Mouse (Mus musculus): ENCODE measurements around the gene Slc1a7.

Slc1a7 gene

DNA sequence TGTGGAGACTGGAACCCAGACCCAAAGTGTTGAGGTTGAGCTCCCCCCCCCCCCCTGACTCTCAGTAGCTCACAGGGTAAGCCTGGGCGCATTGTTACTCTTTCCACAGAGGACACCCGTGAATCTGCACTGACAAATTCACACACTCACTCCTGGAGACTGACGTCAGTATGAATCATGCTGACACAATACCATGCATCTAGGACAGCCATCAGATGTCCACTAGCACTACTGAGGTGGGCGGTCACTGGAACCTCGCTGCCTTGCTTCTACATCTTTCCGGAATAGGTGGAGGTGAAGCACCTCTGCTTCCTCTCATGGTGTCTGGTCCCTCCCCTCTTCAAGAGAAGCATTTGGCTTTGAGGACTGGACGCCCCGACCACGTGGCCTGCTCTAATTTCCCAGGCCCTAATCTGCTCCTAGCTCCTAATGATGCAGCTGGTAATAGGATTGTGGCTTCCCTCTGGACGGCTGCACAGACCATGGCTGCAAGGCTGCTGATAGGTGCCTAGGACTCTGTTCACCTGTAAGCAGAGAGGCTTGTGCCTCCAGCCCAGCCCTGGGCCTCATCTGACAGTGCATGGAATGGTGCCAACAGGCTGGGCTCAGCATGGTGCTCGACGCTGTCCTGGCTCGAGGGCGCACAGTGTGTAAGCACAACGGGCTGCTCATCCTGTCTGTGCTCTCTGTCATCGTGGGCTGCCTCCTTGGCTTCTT is at the start of gene Slc1a7:
Gene Slc1a7 (plus strand): TSS at position 367 of the 717 bp plus-strand sequence.
- no peak for DNase-seq (ENCODE audit: low spot score in 2 of 2)

DNA sequence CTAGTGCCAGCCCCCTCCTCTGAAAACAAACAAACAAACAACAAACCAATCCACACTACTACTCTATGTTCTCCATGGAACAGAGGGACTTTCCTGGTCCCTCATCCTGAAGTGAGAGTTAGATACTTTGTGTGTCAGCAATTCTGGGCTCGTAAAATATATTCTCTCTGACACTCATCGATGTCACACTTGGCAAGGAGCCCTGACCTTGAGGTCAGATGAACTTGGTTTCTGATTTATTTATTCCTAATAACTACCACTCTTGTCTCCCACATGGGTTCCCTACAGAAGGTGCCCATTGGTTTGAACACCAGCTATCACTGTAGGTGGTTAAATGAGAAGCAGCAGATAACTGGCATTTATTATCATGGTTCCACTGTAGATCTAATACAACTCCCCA is 47.8 kb upstream of the Slc1a7 start:
- DNase-seq (ENCODE audit: low spot score in 2 of 2) = no peak

DNA sequence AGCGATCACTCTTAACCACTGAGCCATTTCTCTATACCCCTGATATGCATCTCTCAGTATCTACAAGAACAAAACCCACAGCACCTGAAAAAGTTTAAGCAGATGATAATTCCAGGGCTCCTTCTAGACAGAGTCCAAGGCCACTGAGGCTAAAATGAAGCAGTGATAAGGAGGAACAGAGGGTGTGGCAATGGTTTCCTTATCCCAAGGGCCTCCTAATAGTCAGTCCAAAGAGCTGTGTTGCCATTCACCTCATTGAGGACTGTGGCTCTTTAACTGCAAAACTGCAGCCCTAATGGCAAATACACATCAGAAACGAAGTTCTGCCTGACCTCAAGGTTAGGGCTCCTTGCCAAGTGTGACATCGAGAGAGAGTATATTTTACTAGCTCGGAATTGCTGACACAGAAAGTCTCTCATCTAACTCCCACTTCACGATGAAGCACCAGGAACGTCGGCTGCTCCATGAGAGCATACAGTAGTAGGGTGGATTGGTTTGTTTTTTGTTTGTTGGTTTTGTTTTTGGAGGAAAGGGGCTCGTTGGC is 46.9 kb upstream of the Slc1a7 start:
- no peak for DNase-seq (ENCODE audit: low spot score in 2 of 2)

DNA sequence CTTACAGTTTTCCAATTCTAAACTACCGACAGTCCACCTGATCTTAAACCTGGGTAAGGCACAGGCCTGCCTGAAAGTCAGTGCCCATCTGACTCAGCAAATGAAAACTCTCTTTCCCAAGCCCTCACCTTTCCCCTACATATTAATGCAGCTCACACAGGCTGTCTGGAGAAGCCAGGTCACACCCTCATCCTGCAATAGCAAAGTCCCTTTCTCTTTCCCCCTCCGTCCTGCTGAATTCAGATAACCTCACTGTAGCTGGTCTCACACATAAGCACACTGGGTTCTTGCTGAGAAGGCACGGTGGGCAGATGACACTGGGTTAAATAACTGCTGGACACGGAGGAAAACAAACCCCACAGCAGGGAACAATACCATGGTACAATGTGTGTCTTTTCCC is 46.2 kb upstream of the Slc1a7 start:
- DNase-seq (ENCODE audit: low spot score in 2 of 2) = peak; percentile 19 to 50

DNA sequence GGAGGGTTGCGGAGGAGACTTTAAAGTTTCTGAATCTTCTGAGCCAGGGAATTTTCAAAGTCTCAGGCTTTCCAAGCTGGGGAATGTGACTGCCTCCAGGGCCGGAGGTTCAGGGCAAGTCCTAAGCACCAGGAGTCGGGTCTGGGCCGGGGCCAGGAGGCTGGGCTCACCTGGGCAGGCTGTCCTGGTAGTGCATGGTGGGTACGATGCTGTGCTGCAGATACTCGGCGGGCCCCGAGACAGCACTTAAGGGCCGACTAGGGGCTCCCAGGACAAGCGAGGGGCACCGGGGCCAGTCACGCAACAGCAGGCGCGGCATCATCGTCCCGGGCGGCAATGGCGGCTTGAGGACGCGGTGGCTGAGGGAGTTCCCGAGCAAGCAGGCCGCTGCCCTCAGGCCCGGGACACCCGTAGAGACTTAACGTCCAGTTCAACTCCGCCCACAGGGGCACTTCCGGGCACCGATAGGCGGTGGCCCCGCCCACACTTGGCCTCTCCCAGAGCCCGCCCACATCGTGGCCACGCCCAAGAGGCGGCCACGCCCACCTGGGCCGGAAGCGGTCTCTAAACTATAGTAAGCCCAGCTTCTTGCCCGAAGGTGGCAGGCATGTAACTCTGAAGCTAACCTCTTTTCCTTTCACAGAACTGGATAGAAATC is 44.9 kb upstream of the Slc1a7 start, which contains the start of gene Cpt2:
Gene Cpt2 (minus strand): TSS at position 466 of the 658 bp plus-strand sequence.
- DNase-seq (ENCODE audit: low spot score in 2 of 2) = peak; percentile 92 to 94

DNA sequence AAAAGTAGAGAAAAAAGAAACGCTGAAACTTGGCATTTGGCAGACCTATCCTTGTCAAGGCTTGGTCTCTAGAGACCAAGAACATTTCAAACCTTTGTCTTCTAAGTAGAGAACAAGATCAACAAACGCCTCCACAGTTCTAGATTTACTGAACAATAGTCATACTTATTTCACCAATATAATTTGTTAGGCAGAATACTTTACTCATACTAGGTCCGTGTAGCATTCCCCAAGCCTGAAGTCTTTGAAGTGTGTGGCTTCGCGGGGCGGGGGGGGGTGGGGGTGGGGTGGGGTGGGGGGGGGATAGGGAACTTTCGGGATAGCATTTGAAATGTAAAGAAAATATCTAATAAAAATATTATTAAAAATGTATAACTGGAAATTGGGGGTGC is 44.3 kb upstream of the Slc1a7 start:
- no peak for DNase-seq (ENCODE audit: low spot score in 2 of 2)

DNA sequence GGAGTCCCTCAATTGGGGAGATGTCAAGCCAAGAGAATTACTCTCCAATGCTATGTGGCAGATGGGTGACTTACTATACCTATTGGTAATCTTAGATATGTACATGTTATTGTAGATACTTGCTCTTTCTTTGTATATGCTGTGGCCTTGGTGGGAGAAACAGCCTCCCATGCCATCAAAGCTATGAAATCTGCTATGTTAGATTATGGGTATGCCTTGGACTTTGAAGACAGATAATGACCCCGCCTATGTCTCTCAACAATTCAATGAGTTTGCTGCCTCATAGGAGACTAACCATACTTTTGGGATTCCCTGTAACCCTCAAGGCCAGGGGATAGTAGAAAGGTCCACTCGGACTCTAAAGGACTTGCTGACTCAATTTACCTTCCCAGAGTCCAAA is 39.9 kb upstream of the Slc1a7 start:
- DNase-seq (ENCODE audit: low spot score in 2 of 2) = no peak

DNA sequence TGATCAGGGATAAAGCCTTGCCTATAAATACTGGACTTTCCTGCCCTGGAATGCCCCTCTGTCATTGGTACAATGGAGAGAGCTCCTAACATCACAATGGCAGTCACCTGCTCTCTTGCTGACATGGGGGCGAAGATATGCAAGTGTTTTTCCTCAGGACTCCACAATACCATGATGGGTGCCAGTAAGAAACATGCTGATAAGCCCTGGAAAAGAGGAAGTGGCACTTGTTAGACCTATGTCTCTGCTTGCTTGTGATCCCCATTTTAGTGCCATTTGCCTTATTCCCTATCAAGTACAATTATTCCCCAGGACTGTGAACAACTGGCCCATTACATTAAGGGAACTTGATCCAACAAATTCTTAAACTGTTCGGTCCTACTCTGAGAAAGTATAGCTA is 39.4 kb upstream of the Slc1a7 start:
- no peak for DNase-seq (ENCODE audit: low spot score in 2 of 2)

DNA sequence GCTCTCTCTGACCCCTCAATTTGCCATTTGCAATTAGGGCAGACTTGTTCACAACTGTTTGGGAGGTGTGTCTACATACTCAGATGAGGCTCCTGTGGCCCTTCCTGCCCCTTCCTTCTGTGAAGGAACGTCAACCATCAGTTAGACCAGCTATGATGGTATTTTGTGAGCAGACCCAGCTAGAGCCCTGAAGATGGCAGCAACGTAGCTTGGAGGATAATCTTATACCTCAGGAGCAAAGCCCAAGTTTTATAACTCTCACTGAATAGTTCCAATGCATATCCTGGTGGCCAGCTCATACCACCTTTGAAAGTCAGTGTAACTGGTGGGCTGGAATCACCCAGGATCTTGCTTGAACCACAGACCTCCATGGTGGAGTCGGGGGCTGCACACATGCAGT is 36.7 kb upstream of the Slc1a7 start:
- DNase-seq (ENCODE audit: low spot score in 2 of 2) = no peak

DNA sequence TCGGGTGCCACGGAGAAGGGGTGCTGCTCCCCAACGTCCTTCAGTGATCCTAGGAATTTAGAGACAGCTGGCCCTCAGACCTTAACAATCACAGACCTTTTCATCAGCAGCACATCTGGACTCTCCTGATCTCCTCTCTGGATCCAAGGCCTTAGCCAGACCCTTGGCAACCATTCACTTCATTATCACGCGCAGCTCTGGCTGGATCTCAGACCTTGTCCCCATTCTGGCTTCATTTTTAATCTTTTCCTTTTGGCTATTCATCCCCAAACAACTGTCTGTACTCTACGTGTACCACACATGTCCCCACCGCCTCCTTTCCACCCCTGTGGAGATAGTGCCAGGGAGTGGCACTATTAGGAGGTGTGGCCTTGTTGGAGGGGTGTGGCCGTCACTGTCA is 34.9 kb upstream of the Slc1a7 start:
- DNase-seq (ENCODE audit: low spot score in 2 of 2) = no peak

DNA sequence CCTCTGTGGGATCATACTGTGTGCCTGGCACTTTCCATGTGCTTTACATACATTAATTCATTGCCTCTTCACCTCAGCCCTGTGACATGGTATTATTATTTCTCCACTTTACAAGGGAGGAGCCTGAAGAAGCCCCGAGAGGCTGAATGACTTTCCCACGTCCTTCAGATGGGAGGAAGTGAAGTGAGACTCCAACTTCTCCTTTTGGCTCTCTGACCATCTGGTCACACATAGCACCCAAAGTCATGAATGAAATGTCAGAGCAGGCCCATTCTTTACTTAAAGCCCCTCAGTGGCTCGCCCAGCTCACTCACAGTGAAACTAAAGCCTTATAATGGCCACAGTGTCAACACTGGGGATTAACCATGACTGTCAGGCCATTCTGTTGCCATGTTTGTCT is 32.9 kb upstream of the Slc1a7 start:
- no peak for DNase-seq (ENCODE audit: low spot score in 2 of 2)

DNA sequence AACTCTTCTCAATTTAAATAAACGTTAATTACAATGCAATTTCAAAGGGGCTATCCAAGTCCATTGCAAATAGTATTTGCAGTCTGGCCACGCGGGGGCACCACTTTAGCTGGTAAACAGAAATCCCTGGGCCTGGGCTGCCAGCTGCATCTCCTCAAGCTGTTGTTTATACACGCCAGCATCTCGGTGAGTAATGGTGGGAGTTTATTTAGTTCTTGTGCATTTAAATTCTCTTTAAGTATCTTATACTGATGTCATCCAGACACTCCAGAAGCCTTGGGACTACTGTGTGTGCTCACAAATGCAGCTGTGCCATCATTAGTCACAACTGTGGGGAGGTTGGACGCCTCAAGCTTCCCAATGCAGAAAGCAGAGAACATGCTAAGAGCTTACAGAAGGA is 30.8 kb upstream of the Slc1a7 start:
- peak; percentile 38 to 67 for DNase-seq (ENCODE audit: low spot score in 2 of 2)

DNA sequence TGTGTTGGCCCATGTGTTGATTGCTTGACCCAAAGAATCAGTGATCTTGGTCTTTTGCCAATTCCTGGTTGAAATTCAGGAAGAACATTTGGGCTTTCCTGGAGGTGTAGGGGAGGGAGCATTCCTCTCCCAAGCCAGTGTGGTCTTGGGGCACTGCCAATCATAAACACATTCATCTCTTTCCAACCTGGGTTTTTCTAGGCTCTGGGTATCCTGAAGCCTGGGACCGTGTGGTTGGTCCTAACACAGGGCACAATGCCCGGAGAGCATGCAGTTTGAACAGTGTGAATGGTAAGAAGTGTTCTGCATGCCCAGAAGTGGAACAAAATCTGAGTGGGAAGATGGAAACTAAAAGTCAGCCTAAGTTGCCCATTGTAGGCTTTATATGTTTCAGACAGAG is 30.0 kb upstream of the Slc1a7 start:
- DNase-seq (ENCODE audit: low spot score in 2 of 2) = no peak

DNA sequence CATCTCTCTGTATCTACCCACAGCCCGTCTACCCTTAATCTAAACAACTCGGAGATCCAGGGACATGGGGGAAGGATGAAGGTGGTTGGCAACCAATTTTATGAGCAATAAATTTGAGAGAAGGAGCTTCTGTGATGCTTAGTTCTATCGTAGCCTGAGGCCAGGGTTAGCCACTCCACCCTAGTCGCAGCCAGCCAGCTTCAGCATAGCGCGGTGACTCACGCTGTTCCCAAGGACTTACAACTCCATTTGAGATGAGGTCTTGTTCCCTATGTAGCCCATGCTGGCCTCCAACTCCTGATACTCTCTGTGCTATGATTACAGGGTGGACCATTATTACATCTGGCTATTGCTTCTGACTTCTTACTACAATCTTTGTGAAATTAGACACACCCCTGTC is 25.4 kb upstream of the Slc1a7 start:
- peak in 1 of 2 experiments; percentile 73 for DNase-seq (ENCODE audit: low spot score in 2 of 2)

DNA sequence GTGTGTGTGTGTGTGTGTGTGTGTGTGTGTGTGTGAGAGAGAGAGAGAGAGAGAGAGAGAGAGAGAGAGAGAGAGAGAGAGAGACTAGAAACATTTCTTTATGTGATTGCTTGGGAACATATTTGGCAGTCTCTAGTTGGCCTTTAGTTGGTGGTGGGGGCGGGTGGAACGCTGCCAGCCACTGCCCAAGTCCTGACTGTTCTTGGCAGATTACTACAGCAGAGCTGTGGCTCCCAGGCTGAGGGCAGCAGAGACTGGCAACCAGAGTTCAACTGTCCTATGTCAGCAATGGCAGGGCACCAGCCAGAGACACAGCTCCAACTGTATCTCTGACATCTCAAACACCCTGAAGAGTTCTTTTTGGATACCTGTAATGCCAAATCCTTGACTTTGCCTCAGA is 24.0 kb upstream of the Slc1a7 start:
- DNase-seq (ENCODE audit: low spot score in 2 of 2) = no peak

DNA sequence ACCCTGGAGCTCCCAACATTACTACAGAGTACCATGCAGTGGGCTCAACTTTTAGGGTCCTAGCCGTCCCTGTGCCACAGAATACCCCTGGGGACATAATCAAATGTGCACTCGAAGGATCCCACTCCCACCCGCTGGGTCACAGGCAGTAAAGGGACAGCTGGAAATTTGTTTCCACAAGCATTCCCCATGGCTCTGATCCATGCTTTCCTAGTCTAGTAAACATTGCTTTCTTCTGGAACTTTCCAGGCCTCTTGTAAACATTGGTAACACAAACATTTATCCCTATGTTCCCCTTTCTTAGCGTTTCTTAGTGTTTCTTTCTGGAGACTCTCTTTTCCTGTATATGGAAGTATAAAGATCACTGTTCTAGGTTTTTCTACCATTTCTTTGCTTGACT is 18.2 kb upstream of the Slc1a7 start:
- DNase-seq (ENCODE audit: low spot score in 2 of 2) = no peak

DNA sequence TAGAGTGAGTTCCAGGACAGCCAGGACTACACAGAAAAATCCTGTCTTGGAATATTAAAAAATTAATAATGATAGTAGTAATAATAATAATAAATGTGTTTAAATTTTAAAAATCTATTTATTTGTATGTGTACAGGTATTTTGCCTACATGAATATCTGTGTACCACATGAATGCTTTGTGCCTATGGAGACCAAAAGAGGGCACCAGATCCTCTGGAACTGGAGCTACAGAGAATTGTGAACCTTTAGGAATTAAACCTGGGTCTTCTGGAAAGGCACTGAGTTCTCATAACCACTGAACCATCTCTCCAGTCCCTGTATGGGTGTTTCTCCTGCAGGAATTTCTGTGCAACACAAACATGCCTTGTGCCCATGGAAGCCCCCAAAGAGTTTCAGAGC is 15.3 kb upstream of the Slc1a7 start:
- DNase-seq (ENCODE audit: low spot score in 2 of 2) = no peak

DNA sequence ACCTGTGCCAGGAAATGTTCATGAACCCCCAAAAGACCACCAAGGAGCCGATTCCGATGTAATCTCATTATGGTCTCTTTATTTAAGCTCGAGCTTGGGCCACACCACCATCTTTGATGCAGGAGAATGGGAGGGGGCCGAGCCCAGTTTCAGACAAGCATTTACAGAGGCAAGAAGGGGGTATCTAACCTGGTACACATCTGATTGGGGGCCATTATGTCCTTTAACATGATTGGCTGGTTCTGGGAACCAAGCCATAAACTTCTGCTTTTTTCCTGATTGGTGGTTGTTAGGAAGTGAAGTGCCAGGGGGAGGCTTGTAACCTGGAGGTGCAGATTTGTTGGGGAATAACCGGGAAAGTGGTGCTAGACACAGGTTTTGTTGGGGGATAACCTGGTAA is 12.4 kb upstream of the Slc1a7 start:
- no peak for DNase-seq (ENCODE audit: low spot score in 2 of 2)

DNA sequence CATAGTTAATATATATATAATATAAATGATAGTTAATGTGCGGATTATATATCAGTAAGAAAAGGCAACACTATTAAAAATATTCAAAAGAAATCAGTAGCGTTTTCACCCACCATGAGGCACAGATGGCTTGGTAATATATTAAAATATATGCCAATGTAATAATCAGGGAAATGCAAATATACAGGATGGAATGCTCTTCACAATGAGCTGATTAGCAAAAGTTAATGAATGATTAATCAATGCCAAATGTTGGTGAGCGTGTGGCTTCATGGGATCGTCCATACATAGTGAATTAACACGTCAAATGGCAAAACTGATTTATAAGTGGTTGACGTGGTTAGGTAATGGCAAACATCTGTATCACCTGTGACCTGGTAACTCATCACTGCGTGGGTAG is 9.6 kb upstream of the Slc1a7 start:
- no peak for DNase-seq (ENCODE audit: low spot score in 2 of 2)

DNA sequence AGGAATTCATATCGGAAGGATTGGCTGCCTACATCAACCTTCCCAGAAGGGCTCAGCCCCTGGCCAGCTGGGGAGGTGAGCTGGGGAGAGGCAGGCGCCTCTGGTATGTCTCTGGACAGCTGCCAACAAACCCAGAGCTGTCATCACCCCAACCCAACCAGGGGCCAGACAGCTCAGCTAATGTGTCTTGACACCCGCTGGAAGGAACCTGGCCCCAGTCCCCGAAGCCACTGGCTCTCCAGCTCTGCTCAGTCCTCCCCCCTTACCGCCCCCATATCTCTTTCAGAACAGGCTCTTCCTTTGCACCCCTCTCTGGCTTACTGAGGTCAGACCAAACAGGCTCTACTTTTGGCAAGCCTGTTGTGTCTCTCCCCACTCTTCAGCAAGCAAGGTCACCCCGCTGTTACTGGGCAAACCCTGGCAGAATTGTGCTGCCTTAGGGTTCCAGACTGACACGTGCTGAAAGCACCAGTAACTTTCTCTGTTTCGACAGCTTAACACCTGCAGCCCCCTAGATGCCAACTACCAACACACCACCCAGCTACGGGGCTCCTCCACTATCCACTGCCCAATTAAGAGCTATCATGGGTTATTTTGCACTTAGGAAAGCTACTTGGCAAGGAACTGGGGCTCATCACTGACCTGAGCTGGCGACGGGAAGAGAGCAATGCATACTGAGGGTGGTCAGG is 5.9 kb upstream of the Slc1a7 start:
- DNase-seq (ENCODE audit: low spot score in 2 of 2) = no peak

DNA sequence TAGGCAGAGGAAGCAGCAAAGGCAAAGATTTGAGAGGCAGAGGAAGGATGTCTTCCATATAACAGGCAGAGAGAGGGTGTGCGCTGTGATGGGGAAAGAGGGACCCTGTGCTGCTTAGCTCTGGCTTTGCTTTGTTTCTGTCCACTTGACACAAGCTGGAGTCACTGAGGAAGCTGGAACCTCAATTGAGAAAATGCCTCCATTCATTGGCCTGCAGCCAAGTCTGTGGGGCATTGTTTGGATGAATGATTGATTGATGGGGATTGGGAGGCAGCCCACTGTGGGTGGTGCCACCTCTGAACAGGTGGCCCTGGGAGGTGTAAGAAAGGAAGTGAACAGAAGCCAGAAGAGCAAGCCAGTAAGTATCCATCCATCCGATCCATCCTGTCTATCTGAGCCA is 5.3 kb upstream of the Slc1a7 start:
- no peak for DNase-seq (ENCODE audit: low spot score in 2 of 2)

DNA sequence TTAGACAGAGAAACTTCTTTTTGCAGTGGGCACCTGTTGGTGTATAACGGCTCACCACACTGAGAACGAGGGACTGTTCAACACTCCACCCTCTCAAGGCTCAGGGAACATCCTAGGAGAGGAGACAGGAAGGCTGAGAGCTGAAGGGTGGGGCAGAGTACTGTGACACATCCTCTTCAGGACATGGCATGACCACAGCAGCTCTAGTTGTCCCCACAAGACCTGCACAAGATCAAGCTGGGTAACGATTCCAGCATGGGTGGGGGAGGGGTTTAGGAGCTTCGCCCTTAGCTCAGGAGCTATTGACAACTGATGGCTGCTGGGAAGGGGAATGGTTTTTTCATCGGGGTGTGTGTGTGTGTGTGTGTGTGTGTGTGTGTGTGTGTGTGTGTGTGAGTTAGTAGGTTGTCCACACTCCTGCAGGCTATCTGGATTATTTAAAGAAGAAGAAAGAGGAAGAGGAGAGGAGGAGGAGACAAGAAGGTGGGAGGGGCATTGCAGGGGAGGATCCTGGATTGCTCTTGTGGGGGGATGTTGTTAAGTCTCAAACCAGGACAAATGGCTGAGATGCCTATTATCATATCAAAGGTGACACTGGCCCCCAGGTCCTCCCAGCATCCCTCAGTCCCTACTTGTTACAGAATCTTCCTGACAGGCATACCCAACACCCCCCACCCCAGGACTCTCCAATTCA is 1.6 kb upstream of the Slc1a7 start:
- no peak for DNase-seq (ENCODE audit: low spot score in 2 of 2)
